Mouse (Mus musculus) gastrocnemius, postnatal 10 days (tissue): ENCODE data around the gene Elp4. TPM values are rescaled to one million over a fixed set of nuclear protein-coding genes. Genes with fewer than 3 reads are reported as not detected.
A peak's percentile ranks its signal among the peaks of the same experiment; 100 is the strongest.

Experiments
- DNase-seq: peaks from one replicate; pipeline ENCODE4 v3.0.0; 2021; ENCODE audit warnings: mixed read lengths
- long read RNA-seq, 2 experiments: library from polyadenylated mRNA; stranded (forward); transcript quantifications; one replicate each; pipeline ENCODE4 v2.0.0; 2021
- total RNA-seq, 2 experiments: library from RNA; stranded (reverse); gene quantifications; 2 replicates each; pipeline ENCODE4 v1.2.3; 2021

Elp4 gene
- 10 to 100 TPM; 12.5 to 14.1 TPM for total RNA-seq
- long read RNA-seq, experiment 1, transcript Elp4-202 (10 exons, 3,048 nt) = major isoform, 16 of 19 reads
- long read RNA-seq, experiment 1, partial matches to known transcripts = 0 of 19 reads
- long read RNA-seq, experiment 1, other reads (novel, unspliced or antisense) = 3 of 19 reads
- long read RNA-seq, experiment 2, transcript Elp4-202 (10 exons, 3,048 nt) = major isoform, 13 of 14 reads
- long read RNA-seq, experiment 2, partial matches to known transcripts = 0 of 14 reads
- long read RNA-seq, experiment 2, other reads (novel, unspliced or antisense) = 1 of 14 reads

- peak; percentile 91 for DNase-seq
Observed at GRCm38 (mm10) chr2:105903896-105904756, at the start of gene Elp4, which contains the start of gene Immp1l. TSS of gene Elp4 (minus strand) at chr2:105904564. TSS of gene Immp1l (plus strand) at chr2:105904638.

DNA sequence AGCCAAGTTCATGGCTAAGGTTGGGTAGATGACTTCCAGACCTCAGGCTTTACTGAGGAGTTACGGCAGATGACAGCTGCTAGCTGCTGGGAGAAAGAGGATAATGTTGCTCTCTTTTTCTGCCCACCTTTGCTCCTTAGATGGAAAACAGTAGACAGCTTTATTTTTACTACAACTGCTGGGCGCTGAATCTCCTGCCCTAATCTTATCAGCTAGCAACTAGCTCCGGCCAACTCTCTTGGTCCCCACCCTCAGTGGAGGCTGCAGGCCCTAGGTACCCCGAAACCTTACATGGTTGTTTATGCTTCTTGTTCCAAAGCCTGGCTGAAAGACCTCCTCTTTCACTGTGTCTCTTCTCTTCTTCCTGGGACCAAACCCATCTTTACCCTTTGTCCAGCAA, 49.5 kb upstream of the Elp4 start:
- no peak for DNase-seq

- no peak for DNase-seq
Observed at GRCm38 (mm10) chr2:105951350-105951940, 47.1 kb upstream of the Elp4 start.

DNA sequence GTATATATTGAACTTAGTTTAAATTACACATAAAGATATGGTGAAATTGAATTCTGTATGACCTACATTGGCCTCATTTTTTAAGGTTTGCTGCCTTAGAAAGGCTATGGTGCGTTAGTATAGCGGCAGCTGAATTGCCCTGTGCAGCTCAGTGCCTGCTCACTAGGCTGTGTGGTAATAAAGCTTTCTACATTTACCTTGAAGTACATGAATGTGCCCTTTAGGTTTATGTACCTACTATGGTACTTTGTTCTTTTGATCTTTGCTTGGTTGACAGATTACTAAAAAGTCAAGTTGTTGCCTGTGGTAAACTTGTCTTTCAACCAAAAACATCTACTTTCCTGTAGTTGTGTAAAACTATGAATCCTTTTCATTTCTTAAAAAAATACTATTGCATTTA, 45.8 kb upstream of the Elp4 start:
- DNase-seq = no peak

DNA sequence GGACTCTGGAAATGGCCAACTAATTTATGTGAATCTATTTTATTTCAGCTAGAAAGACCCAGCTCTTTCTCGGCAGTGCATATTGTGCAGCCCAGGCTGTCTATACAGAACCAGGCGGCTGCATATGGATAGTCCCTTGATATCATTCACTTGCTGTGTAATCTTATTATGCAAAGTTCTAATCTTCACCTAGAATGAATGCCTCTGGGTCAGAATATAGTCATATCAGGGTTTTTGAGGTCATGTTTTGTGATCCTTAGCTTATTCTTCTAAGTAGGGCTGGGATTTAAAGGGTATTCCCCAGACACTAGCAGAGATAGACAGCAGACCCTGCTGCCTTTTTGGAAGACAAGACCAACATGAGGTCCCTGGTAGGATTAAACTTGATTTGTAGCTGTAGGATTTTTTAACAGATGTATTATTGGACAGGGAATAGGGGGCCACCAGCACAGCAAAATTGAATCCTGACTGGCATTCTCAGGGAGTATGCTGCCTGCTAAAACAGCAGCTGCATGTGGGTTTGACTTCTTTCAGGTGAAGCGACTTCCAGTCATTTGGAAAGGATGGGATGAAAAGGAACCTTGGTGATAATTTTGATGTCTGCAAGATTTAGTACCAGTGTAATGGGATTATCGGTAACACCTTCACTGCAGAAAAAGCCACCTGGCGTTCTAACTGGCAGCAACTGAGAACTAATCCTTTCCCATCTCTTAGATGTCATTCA, 13.4 kb upstream of the Elp4 start:
- no peak for DNase-seq

DNA sequence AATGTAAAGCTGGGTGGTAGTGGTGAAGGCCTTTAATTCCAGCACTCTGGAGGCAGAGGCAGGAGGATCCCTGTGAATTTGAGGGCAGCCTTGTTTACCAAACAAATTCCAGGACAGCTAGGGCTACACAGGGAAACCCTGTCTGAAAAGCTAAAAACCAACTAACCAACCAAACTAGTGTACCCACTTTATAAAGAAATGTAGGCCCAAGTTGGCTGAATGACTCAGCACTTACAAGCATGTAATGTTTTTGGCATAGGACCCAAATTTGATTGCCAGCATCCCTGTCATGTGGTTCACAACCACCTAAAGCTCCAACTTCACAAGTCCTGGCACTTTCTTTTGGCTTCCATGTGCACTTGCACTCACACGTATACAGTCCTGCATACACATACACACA, 12.3 kb upstream of the Elp4 start:
- DNase-seq = no peak

DNA sequence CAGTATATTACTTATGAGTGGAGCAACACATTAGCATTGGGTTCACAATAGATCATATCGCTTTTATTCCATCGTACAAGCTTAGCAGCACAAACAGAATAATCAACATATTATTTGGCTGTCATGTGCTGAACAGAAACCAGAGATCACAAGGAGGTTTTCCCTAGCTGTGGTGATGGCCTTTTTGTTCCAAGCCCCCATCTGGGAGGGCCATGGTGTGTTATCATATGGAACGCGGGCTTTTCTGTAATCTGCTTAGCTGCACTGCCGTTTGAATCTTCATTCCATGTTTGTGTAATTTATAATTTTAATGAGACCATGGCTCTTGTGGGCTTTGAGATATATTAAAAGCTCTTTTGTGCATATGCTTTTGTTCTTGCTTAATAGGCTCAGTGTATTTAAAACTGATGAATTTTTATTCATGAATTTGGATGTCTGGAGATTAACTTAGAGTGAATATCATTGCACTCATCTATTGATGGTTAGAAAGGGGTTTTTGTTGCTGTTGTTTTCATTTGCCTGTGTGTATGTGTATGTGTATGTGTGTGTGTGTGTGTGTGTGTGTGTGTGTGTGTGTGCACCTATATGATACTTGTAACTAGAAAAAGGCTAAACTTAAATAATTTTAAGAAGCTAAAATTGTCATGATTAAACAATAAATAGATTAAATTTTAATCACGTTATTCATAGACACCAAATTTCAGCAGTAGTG, 9.4 kb upstream of the Elp4 start:
- DNase-seq = no peak

- no peak for DNase-seq
Observed at GRCm38 (mm10) chr2:105910611-105911010, 6.2 kb upstream of the Elp4 start.

GRCm38 (mm10) chr2:105908351-105908750, 4.0 kb upstream of the Elp4 start:
- DNase-seq = no peak

DNA sequence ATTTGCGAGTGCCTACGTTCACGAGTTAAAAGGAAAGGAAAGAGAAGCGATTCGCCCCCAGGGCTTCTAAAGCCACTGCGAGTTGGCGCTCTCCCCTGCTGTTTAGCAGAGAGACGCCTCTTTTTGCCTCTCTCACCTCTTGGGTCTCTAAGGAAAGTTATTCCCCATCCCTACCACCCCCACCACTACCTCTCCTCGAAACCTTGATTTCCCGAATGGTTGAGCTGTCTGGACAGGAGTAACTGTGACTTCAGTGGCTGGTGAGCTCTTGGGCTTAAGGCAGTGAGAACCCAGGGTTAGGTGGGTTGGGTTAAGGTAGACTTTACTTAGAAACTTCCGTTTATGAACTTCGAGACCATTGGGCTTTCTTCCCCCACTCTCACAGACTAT, 388 bp upstream of the Elp4 start:
- DNase-seq = no peak

GRCm38 (mm10) chr2:105890816-105891215, 13.5 kb downstream of the Elp4 start:
- DNase-seq = no peak

GRCm38 (mm10) chr2:105873403-105873802, 31.0 kb downstream of the Elp4 start:
- DNase-seq = no peak

- DNase-seq = peak; percentile 13
Observed at GRCm38 (mm10) chr2:105854740-105855139, 49.6 kb downstream of the Elp4 start.

DNA sequence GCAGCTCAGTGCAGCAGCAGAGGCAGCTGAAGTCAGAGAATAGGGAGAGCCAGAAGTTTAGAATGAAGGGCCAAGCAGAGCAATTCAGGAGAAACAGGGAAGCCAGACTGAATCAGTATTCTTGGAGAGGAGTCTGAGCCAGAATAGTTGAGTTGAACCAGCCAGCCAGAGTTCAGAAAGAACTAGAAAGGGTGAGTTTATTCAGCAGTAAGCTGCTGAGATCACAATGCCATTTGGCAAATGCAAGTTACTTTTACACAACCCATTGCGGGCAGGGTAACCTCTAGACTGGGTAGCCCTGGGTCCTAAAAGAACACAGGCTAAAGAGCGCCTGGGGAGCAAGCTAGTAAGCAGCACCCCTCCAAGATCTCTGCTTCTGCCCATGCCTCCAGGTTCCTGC, 51.4 kb downstream of the Elp4 start:
- no peak for DNase-seq

- no peak for DNase-seq
Observed at GRCm38 (mm10) chr2:105851714-105852293, 52.6 kb downstream of the Elp4 start.

- DNase-seq = no peak
Observed at GRCm38 (mm10) chr2:105843151-105843550, 61.2 kb downstream of the Elp4 start.

- DNase-seq = no peak
Observed at GRCm38 (mm10) chr2:105817965-105818364, 86.4 kb downstream of the Elp4 start.

GRCm38 (mm10) chr2:105815170-105815569, 89.2 kb downstream of the Elp4 start:
- no peak for DNase-seq

DNA sequence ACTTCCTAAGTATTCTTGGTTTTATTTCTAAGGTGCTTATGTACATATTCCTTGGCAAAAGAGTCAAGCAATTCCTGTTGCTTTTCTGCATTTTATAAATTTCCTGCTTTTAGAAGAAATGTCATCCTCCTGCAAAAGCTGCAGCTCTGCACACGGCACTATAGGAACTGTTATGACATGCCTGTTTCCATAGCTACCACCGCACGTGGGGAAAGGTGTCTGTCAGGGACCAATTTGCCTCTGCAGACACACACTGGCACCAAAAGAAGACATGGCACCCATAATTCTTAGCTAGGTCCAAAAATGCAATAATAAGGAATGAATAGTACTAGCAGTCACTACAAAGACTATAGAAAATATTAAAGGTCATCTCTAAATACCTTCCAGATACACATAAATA, 91.3 kb downstream of the Elp4 start:
- no peak for DNase-seq

DNA sequence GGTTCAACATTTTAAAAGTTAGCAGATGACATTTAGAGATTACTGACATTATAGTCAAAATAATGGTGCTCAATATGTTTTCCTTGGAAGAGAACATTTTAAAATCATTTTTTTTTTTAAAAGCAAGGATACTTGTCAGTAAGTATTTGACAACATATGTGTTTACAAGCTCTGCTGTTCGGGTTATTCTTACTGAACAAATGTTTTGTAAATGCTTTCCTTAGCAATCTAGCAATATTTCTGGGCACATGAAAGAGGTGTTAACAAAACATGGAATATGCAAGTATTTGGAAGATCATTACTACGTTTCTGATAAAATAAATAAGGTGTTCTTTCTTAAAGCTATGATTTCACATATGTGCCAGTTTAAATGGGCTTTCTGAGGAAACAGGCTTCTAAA, 94.1 kb downstream of the Elp4 start:
- no peak for DNase-seq

DNA sequence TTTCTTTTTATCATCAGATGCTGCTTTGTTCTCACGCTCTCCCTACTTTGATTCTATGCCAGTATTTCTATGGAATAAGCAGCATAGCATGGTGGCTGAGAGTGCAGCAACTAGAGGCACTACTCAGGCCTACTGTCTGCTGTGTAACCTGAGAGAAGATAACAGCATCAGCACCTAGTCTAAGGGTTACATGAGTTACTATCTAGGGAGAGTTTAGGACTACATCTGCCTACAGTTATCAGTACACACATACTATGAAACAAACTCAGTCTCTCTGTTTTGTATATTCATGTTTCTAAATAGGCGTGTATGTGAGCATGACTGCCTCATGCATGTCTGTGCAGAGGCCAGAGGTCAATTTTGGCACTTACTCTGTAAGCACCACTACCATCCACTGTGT, 97.8 kb downstream of the Elp4 start:
- no peak for DNase-seq

DNA sequence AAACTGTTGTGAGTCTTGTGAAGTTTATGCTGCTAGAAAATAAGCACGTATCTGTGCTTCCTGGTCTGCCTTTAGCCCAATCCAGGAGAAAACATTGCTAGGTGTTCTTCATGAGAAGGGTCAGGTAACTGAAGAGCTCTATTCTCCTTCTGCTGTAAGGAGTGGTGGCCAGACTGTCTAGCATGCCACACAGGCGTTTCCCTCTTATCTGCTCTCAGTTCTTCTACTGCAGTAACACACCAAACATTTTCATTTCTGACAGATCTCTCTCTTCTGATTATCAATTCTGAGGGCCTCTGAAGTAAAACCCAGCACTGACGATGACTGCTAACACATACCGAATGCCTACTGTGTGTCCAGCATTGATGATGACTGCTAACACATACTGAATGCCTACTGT, 98.3 kb downstream of the Elp4 start:
- DNase-seq = no peak
